Mouse (Mus musculus) bone marrow macrophage, adult 2 months (primary cell): ENCODE measurements at regions not wholly inside any gene's neighbourhood (a gene's known extent, or its start where the extent isn't known, plus 50 kb on each side); places are given as distances from the start of the nearest gene placed in this dataset.

Source experiments
- CTCF ChIP-seq: IDR thresholded peaks from 2 replicates; pipeline ENCODE4 v1.5.1; 2012; ENCODE audit warnings: low read depth, mild to moderate bottlenecking, low read length, moderate library complexity
- POLR2A ChIP-seq: IDR thresholded peaks from 2 replicates; pipeline ENCODE4 v1.6.1; 2012; ENCODE audit warnings: mild to moderate bottlenecking, low read depth, low read length, borderline replicate concordance

DNA sequence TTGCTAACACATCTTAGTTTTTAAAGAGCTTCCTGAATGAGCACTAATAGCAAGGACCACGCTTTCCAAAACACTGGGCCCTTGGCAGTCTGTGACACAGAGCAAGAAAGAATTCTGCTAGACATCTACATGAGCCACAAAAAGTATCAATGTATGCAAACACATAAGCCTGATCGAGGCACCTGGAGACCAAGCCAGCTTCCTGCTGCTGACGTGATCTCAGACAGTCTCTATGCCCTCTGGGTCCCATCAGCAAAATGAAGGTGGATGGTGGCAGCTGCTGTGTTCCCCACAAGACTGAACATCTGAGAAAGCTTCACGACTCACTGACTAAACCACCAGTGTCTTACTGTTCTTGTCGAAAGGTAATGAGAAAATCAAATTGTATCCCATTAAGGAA, 77.5 kb downstream of the Qrsl1 start:
- TF ChIP-seq POLR2A (no peak), CTCF (no peak)
